Mouse (Mus musculus) bone marrow, adult 2 months (tissue): ENCODE data around the gene Fads2. TPM values are rescaled to one million over a fixed set of nuclear protein-coding genes. Genes with fewer than 3 reads are reported as not detected.
A peak's percentile ranks its signal among the peaks of the same experiment; 100 is the strongest.

Source experiments
- H3K27ac ChIP-seq: fragments of 200-500 bp; 2 replicates; pipeline ENCODE4 v1.5.1; 2012; ENCODE audit warnings: low read depth, mild to moderate bottlenecking, control low read depth, inconsistent platforms, low read length; ENCODE audit not compliant: control insufficient read depth, poor library complexity, insufficient read depth
- H3K4me1 ChIP-seq: fragments of 200-500 bp; 2 replicates; pipeline ENCODE4 v1.6.1; 2011; ENCODE audit warnings: low read length; ENCODE audit not compliant: control insufficient read depth, insufficient read depth
- H3K4me3 ChIP-seq: fragments of 200-500 bp; replicated peaks from 2 replicates; pipeline ENCODE3; 2011; ENCODE audit warnings: mild to moderate bottlenecking, low read depth, low read length, control low read depth; ENCODE audit not compliant: control insufficient read depth
- CTCF ChIP-seq: fragments of 200-500 bp; IDR thresholded peaks from 2 replicates; pipeline ENCODE4 v1.5.1; 2011; ENCODE audit warnings: low read length, control low read depth; ENCODE audit not compliant: control insufficient read depth, insufficient read depth
- POLR2A ChIP-seq: fragments of 200-500 bp; IDR thresholded peaks from 2 replicates; pipeline ENCODE4 v1.6.1; 2011; ENCODE audit warnings: low read depth, mild to moderate bottlenecking, control low read depth, low read length, borderline replicate concordance; ENCODE audit not compliant: control insufficient read depth
- WGBS: fragments of 180-500 bp; shearing (Covaris S2); methylation state at CpG from one replicate; pipeline ENCODE4 v1.1.7; 2018; 5-methylcytosine and 5-hydroxymethylcytosine counted together
- polyA plus RNA-seq: library from polyadenylated mRNA; stranded (reverse); fragments of >200 nt; gene quantifications from 2 replicates; pipeline ENCODE4 v1.2.4, GENCODE M21; 2011; ENCODE audit warnings: low replicate concordance; ENCODE audit not compliant: missing spikeins, insufficient read depth, insufficient read length

Fads2 gene
- polyA plus RNA-seq, 1 experiment: 17.5 TPM

DNA sequence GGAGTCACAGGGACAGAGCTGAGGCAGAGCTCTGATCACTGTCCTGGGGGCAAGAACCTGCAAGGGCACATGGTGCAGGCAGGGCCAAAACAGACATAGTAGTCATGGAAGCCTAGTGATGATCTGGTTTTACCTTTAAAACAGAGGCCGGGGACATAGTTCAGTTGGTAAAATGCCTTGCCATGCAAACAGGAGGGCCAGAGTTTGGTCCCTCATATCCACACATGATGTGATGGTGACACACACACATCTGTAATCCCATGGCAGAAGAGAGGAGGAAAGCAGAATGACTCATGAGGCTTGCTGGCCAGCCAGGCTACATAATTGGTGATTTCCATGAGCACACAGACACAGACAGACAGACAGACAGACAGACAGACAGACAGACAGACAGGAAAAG, 6.6 kb upstream of the Fads2 start:
- 87% methylated on average over 1 of the region's 1 CpGs for WGBS
- TF ChIP-seq POLR2A: no peak
- no peak for TF ChIP-seq CTCF

GRCm38 (mm10) chr19:10107051-10107611, 5.6 kb upstream of the Fads2 start:
- TF ChIP-seq POLR2A (no peak), CTCF (no peak)
- H3K4me3 ChIP-seq: no peak overlapping the region
- WGBS: 71% methylated on average over 5 of the region's 5 CpGs
- H3K4me1 ChIP-seq: no peaks in the 10 kb centered on the region; the same call in 1 of the 2 replicates
- H3K27ac ChIP-seq: no peak overlapping the region

More for the DNA sequence above, 6.6 kb upstream of the Fads2 start:
- Histone ChIP-seq H3K4me3 (no peak overlapping the region), H3K27ac (no peak overlapping the region), H3K4me1 (no peaks in the 10 kb centered on the region; the same call in 1 of the 2 replicates)

DNA sequence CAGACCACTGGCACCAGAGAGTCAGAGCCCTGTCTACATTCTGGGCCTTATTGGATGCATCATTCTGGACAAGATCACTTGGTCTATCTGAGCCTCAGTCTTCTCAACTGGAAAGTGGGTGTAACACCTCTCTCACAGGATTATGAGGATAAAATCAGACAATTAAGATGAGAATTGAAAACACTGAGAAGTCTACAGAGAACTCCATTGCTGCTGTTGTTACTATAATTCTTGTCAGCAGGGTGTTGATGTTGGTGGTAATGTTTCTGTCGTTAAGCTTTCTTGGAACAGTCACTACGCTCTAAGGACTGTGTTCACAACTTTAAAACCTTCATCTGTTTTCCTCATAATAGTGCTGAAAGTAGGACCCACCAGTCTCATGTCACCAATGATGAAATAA, 5.1 kb upstream of the Fads2 start:
- Histone ChIP-seq H3K4me1 (no peaks in the 10 kb centered on the region; the same call in 1 of the 2 replicates), H3K4me3 (no peak overlapping the region), H3K27ac (no peak overlapping the region)
- no peak for TF ChIP-seq CTCF
- 86% methylated on average over 2 of the region's 2 CpGs for WGBS

- WGBS: 28% methylated on average over 10 of the region's 10 CpGs
- Histone ChIP-seq H3K27ac (0 out of 2 replicates have a peak overlapping the region, but pooled peaks have one; percentile 33), H3K4me3 (no peak overlapping the region), H3K4me1 (no peaks in the 10 kb centered on the region; the same call in 1 of the 2 replicates)
- no peak for TF ChIP-seq CTCF
- no peak for TF ChIP-seq POLR2A
Observed at GRCm38 (mm10) chr19:10105034-10105493, 3.5 kb upstream of the Fads2 start.

GRCm38 (mm10) chr19:10104234-10104633, 2.7 kb upstream of the Fads2 start:
- no peak for TF ChIP-seq POLR2A
- TF ChIP-seq CTCF: no peak
- Histone ChIP-seq H3K4me3 (no peak overlapping the region), H3K4me1 (no peaks in the 10 kb centered on the region; the same call in 1 of the 2 replicates), H3K27ac (no peak overlapping the region)
- WGBS: 63% methylated on average over 6 of the region's 6 CpGs

DNA sequence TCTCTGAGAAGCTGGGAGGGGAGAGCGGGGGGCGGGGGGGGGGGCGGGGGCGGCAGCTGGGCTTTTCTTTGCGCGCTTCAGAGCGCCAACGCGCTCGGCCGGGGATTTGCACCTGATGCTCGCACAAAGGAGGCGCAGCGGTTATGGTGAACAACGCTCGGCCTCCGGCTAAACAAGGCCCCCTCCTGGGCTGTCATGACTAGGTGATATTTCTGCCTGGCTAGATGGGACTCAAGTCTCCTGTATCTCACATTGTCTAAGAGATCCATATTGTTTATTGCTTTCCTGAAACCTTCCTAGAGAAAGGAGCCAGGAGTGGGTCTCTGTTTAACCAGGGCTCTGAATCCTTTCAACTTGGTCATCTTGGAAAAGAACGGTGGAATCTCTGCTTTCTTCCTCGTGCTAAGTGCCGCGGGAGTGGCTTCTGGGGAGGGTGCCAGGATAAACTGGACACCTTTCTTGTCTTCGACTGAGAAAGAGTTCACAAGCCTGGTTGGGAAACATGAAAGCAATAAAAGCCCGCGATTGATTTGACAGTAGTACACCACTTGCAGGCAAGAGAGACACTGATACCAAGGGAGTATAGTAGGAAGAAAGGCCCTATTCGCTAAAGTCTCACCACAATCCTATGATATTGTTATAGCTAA, 631 bp upstream of the Fads2 start:
- H3K4me1 ChIP-seq: no peaks in the 10 kb centered on the region; the same call in 1 of the 2 replicates
- no peak overlapping the region; the same call in 1 of the 2 replicates for H3K27ac ChIP-seq
- TF ChIP-seq CTCF (no peak), POLR2A (no peak)
- peak overlapping the region; percentile 77 for H3K4me3 ChIP-seq
- 14% methylated on average over 25 of the region's 25 CpGs for WGBS

DNA sequence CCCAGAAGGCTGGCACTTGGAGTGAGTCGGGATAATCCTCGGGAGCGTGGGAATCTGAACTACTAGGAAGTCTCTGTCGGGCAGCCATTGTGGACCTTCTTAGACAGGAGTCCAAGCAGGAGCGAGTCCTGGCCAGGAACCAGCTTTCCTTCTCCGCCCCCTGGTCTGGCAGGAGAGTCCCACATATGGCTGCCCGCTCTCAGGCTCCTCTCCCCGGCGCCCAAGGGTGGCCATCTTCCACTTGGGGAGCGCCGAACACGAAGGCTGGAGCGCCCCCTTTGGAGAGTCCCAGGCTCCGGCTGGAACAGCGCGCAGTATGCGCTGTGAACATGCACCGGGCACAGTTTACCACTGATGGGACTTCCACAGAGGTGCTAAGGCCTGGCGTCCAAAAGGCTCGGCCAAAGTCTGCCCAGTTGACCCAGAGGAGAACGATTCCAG, 895 bp downstream of the Fads2 start:
- 1% methylated on average over 21 of the region's 21 CpGs for WGBS

GRCm38 (mm10) chr19:10097826-10098225, 3.7 kb downstream of the Fads2 start:
- Histone ChIP-seq H3K4me3 (no peak overlapping the region), H3K4me1 (no peaks in the 10 kb centered on the region)
- 87% methylated on average over 5 of the region's 5 CpGs for WGBS

More for the DNA sequence above, 895 bp downstream of the Fads2 start:
- H3K27ac ChIP-seq: peak overlapping the region; percentile 28; the same call in 1 of the 2 replicates
- TF ChIP-seq POLR2A: 0 out of 2 replicates have a peak, but pooled peaks have one; percentile 20
- peak; percentile 52; the same call in 1 of the 2 replicates for TF ChIP-seq CTCF
- no peaks in the 10 kb centered on the region; the same call in 1 of the 2 replicates for H3K4me1 ChIP-seq
- H3K4me3 ChIP-seq: peak overlapping the region; percentile 77

More at GRCm38 (mm10) chr19:10097826-10098225, 3.7 kb downstream of the Fads2 start:
- H3K27ac ChIP-seq: no peak overlapping the region
- TF ChIP-seq CTCF (no peak), POLR2A (no peak)
